Mouse (Mus musculus): ENCODE data around the gene Hspa12a. TPM values are rescaled to one million over a fixed set of nuclear protein-coding genes. Genes with fewer than 3 reads are reported as not detected.

The Hspa12a gene
- polyA plus RNA-seq, 1 experiment from 2014 or later = 0.22 TPM

- H3K4me1 ChIP-seq (ENCODE audit: control insufficient read depth, low read depth, low read length) = no peaks in the 10 kb centered on the region
- no peaks in the 10 kb centered on the region for H3K27me3 ChIP-seq (ENCODE audit: control insufficient read depth, insufficient read depth, low read depth, low read length)
- no peaks in the 10 kb centered on the region for H3K36me3 ChIP-seq (ENCODE audit: control insufficient read depth, insufficient read depth)
- 57% methylated on average over 3 of the region's 3 CpGs for WGBS (ENCODE audit: insufficient replicate concordance)
- no peak overlapping the region for H3K27ac ChIP-seq (ENCODE audit: low read length)
- no peak overlapping the region for H3K9ac ChIP-seq (ENCODE audit: low read depth, low read length)
- no peak for ATAC-seq (ENCODE audit: low read depth)
- H3K9me3 ChIP-seq (replicated peaks; ENCODE audit: control insufficient read depth, low read length) = no peaks in the 10 kb centered on the region
- no peak overlapping the region for H3K4me3 ChIP-seq (ENCODE audit: low read depth, low read length)
- H3K4me2 ChIP-seq (ENCODE audit: low read depth, low read length) = no peak overlapping the region
Observed at GRCm38 (mm10) chr19:58823301-58823700, 120.2 kb downstream of the Hspa12a start.

- Histone ChIP-seq H3K9ac (ENCODE audit: low read depth, low read length) (no peak overlapping the region), H3K36me3 (ENCODE audit: control insufficient read depth, insufficient read depth) (no peaks in the 10 kb centered on the region), H3K4me1 (ENCODE audit: control insufficient read depth, low read depth, low read length) (no peaks in the 10 kb centered on the region), H3K9me3 (replicated peaks; ENCODE audit: control insufficient read depth, low read length) (no peaks in the 10 kb centered on the region), H3K27me3 (ENCODE audit: control insufficient read depth, insufficient read depth, low read depth, low read length) (no peaks in the 10 kb centered on the region), H3K27ac (ENCODE audit: low read length) (no peak overlapping the region), H3K4me2 (ENCODE audit: low read depth, low read length) (no peak overlapping the region), H3K4me3 (ENCODE audit: low read depth, low read length) (no peak overlapping the region)
- 66% methylated on average over 20 of the region's 20 CpGs for WGBS (ENCODE audit: insufficient replicate concordance)
- no peak for ATAC-seq (ENCODE audit: low read depth)
Observed at GRCm38 (mm10) chr19:58822454-58823200, 120.8 kb downstream of the Hspa12a start.

- no peak overlapping the region for H3K4me2 ChIP-seq (ENCODE audit: low read depth, low read length)
- H3K4me1 ChIP-seq (ENCODE audit: control insufficient read depth, low read depth, low read length) = no peaks in the 10 kb centered on the region
- no peak overlapping the region for H3K4me3 ChIP-seq (ENCODE audit: low read depth, low read length)
- no peaks in the 10 kb centered on the region for H3K9me3 ChIP-seq (replicated peaks; ENCODE audit: control insufficient read depth, low read length)
- ATAC-seq (ENCODE audit: low read depth) = no peak
- no peaks in the 10 kb centered on the region for H3K27me3 ChIP-seq (ENCODE audit: control insufficient read depth, insufficient read depth, low read depth, low read length)
- 44% methylated on average over 14 of the region's 14 CpGs for WGBS (ENCODE audit: insufficient replicate concordance)
- H3K36me3 ChIP-seq (ENCODE audit: control insufficient read depth, insufficient read depth) = no peaks in the 10 kb centered on the region
- no peak overlapping the region for H3K9ac ChIP-seq (ENCODE audit: low read depth, low read length)
- H3K27ac ChIP-seq (ENCODE audit: low read length) = no peak overlapping the region
Observed at GRCm38 (mm10) chr19:58818571-58819415, 124.7 kb downstream of the Hspa12a start.

- WGBS (ENCODE audit: insufficient replicate concordance) = 63% methylated on average over 11 of the region's 11 CpGs
- H3K36me3 ChIP-seq (ENCODE audit: control insufficient read depth, insufficient read depth) = no peaks in the 10 kb centered on the region
Observed at GRCm38 (mm10) chr19:58817398-58817797, 126.1 kb downstream of the Hspa12a start.

GRCm38 (mm10) chr19:58816453-58817041 is 126.9 kb downstream of the Hspa12a start:
- H3K27ac ChIP-seq (ENCODE audit: low read length) = no peak overlapping the region
- no peaks in the 10 kb centered on the region for H3K9me3 ChIP-seq (replicated peaks; ENCODE audit: control insufficient read depth, low read length)
- ATAC-seq (ENCODE audit: low read depth) = no peak
- no peaks in the 10 kb centered on the region for H3K36me3 ChIP-seq (ENCODE audit: control insufficient read depth, insufficient read depth)
- no peak overlapping the region for H3K4me3 ChIP-seq (ENCODE audit: low read depth, low read length)
- H3K4me1 ChIP-seq (ENCODE audit: control insufficient read depth, low read depth, low read length) = no peaks in the 10 kb centered on the region
- no peak overlapping the region for H3K9ac ChIP-seq (ENCODE audit: low read depth, low read length)
- 68% methylated on average over 17 of the region's 17 CpGs for WGBS (ENCODE audit: insufficient replicate concordance)
- no peaks in the 10 kb centered on the region for H3K27me3 ChIP-seq (ENCODE audit: control insufficient read depth, insufficient read depth, low read depth, low read length)
- no peak overlapping the region for H3K4me2 ChIP-seq (ENCODE audit: low read depth, low read length)

More at GRCm38 (mm10) chr19:58817398-58817797, 126.1 kb downstream of the Hspa12a start:
- ATAC-seq (ENCODE audit: low read depth) = no peak
- Histone ChIP-seq H3K27ac (ENCODE audit: low read length) (no peak overlapping the region), H3K9ac (ENCODE audit: low read depth, low read length) (no peak overlapping the region), H3K4me1 (ENCODE audit: control insufficient read depth, low read depth, low read length) (no peaks in the 10 kb centered on the region), H3K4me3 (ENCODE audit: low read depth, low read length) (no peak overlapping the region), H3K27me3 (ENCODE audit: control insufficient read depth, insufficient read depth, low read depth, low read length) (no peaks in the 10 kb centered on the region), H3K4me2 (ENCODE audit: low read depth, low read length) (no peak overlapping the region), H3K9me3 (replicated peaks; ENCODE audit: control insufficient read depth, low read length) (no peaks in the 10 kb centered on the region)

GRCm38 (mm10) chr19:58815179-58815922 is 128.1 kb downstream of the Hspa12a start:
- H3K27me3 ChIP-seq (ENCODE audit: control insufficient read depth, insufficient read depth, low read depth, low read length) = no peaks in the 10 kb centered on the region
- no peaks in the 10 kb centered on the region for H3K4me1 ChIP-seq (ENCODE audit: control insufficient read depth, low read depth, low read length)
- WGBS (ENCODE audit: insufficient replicate concordance) = 63% methylated on average over 13 of the region's 13 CpGs
- H3K4me2 ChIP-seq (ENCODE audit: low read depth, low read length) = no peak overlapping the region
- ATAC-seq (ENCODE audit: low read depth) = no peak
- no peaks in the 10 kb centered on the region for H3K9me3 ChIP-seq (replicated peaks; ENCODE audit: control insufficient read depth, low read length)
- H3K27ac ChIP-seq (ENCODE audit: low read length) = no peak overlapping the region
- H3K9ac ChIP-seq (ENCODE audit: low read depth, low read length) = no peak overlapping the region
- H3K4me3 ChIP-seq (ENCODE audit: low read depth, low read length) = no peak overlapping the region
- no peaks in the 10 kb centered on the region for H3K36me3 ChIP-seq (ENCODE audit: control insufficient read depth, insufficient read depth)

- H3K36me3 ChIP-seq (ENCODE audit: control insufficient read depth, insufficient read depth) = no peaks in the 10 kb centered on the region
- ATAC-seq (ENCODE audit: low read depth) = no peak
- WGBS (ENCODE audit: insufficient replicate concordance) = 50% methylated on average over 5 of the region's 5 CpGs
- H3K27ac ChIP-seq (ENCODE audit: low read length) = no peak overlapping the region
- H3K4me1 ChIP-seq (ENCODE audit: control insufficient read depth, low read depth, low read length) = no peaks in the 10 kb centered on the region
- no peaks in the 10 kb centered on the region for H3K27me3 ChIP-seq (ENCODE audit: control insufficient read depth, insufficient read depth, low read depth, low read length)
- no peaks in the 10 kb centered on the region for H3K9me3 ChIP-seq (replicated peaks; ENCODE audit: control insufficient read depth, low read length)
- no peak overlapping the region for H3K4me3 ChIP-seq (ENCODE audit: low read depth, low read length)
- no peak overlapping the region for H3K9ac ChIP-seq (ENCODE audit: low read depth, low read length)
- no peak overlapping the region for H3K4me2 ChIP-seq (ENCODE audit: low read depth, low read length)
Observed at GRCm38 (mm10) chr19:58810536-58810935, 132.9 kb downstream of the Hspa12a start.

- Histone ChIP-seq H3K36me3 (ENCODE audit: control insufficient read depth, insufficient read depth) (no peaks in the 10 kb centered on the region), H3K27me3 (ENCODE audit: control insufficient read depth, insufficient read depth, low read depth, low read length) (no peaks in the 10 kb centered on the region), H3K4me2 (ENCODE audit: low read depth, low read length) (no peak overlapping the region), H3K27ac (ENCODE audit: low read length) (no peak overlapping the region), H3K4me3 (ENCODE audit: low read depth, low read length) (no peak overlapping the region), H3K9me3 (replicated peaks; ENCODE audit: control insufficient read depth, low read length) (no peaks in the 10 kb centered on the region), H3K4me1 (ENCODE audit: control insufficient read depth, low read depth, low read length) (no peaks in the 10 kb centered on the region), H3K9ac (ENCODE audit: low read depth, low read length) (no peak overlapping the region)
- ATAC-seq (ENCODE audit: low read depth) = no peak
- WGBS (ENCODE audit: insufficient replicate concordance) = 60% methylated on average over 6 of the region's 6 CpGs
Observed at GRCm38 (mm10) chr19:58808864-58809263, 134.6 kb downstream of the Hspa12a start.

All from liver, embryonic 16.5 days (tissue).